Mouse (Mus musculus): ENCODE measurements around the gene Zfp148. TPM values are rescaled to one million over a fixed set of nuclear protein-coding genes. Genes with fewer than 3 reads are reported as not detected.
A peak's percentile ranks its signal among the peaks of the same experiment; 100 is the strongest.
"Not testable (repeated sequence)": the region's sequence is repeated elsewhere in the genome, so short reads cannot be mapped to it uniquely, and the experiment has no call there.

Gene Zfp148
- total RNA-seq, 2 experiments from 2014 or later = 5.8 to 11.5 TPM

DNA sequence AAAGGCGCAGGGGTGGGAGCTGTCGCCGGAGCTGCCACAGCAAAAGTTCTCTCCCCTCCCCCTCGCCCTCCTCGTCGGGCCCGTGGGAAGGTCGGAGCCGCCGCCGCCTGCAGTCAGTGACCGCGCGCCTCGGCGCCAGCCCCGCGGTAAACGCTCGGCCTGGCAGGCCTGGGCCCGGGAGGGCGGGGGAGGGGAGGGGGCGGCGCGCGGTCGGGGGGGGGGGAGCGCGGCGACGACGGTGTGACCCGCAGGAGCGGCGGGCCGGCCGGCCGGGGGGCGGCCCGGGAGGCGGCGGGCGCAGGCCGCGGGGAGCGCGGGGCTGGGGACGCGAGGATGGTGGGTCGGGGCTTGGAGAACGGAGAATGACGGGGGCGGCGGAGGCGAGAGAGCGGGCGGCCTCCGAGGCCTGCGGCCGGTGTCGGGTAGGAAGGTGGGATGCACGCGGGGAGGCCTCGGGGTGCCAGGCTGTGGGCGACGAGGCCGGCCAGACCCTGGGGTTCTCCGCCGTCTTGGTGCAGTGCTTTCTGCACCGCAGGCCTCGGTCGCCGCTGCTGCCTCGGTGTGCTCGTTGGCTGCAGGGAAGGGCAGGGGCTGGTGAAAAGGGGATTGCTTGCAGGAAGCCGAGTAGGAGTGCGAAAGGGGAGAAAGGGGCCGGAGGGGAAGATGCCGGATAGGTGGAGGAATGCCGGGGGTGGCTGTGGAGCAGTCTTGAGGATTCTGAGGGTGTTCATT is 412 bp downstream of the Zfp148 start:
- peak; percentile 59 for ATAC-seq (replicated peaks; ENCODE audit: low FRiP score, poor library complexity, severe bottlenecking)

DNA sequence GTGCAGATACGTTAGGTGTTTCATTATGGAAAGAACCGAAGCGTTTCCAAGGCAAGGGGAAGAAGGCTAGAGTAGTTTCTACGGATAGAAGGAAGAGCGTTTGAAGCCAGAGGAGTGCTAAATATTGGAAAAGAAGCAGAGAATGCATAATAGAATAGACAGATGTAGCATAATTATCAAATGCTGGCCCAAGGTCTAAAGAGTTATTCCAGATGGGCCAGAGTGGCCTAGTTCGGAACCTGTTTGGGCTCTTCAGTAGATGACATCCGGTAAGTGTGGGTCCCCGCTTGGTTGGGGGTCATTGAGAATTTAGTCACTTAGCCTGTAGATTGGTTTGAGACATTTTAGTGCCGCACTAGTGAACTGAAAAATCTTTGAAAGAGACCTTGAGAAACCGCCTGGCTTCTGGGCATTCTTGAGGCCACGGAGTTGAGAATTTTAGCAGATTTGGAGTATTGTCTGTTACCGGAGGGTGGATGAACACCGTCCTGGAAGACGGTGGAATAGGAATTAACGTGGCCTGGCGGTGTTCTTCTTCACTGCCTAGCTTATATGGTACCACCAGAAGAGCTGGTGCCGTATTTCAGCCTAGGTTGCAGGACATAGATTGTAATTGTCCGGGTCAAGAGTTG is 1.1 kb downstream of the Zfp148 start:
- ATAC-seq (replicated peaks; ENCODE audit: low FRiP score, poor library complexity, severe bottlenecking) = no peak

DNA sequence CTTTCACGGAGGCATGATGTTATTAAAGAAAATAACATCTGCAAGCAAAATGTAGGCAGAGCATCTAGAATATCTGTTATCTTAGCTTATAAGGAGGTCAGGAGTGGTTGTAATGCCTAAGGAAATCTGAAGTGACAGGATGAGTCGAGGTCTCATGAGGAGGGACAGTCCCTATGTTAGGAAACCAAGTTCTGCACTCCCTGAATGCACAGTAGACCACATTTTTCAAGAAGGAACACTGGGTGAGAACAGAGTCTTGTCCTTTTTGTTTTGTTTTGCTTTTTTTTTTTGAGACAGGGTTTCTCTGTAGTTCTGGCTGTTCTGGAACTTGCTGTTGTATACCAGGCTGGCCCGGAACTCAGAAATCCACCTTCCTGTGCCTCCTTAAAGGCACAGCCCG is 1.7 kb downstream of the Zfp148 start:
- no peak for ATAC-seq (replicated peaks; ENCODE audit: low FRiP score, poor library complexity, severe bottlenecking)

DNA sequence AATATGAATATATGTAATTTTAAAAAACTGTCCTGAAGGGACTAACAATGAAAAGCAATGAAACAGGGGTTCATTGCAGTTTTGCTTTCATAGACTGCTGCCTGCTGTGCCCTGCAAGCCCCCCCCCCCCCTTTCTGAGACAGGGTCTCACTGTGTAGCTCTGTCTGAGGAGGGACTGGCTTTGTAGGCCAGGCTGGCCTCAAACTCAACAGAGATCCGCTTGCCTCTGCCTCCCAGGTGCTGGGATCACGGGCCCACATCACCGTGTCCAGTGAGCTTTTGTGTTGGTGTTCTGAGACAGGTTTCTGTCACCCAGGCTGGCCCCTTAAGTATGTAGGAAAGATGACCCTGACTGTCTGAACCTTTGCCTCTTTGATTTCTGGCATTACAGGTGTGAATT is 2.9 kb downstream of the Zfp148 start:
- no peak for ATAC-seq (replicated peaks; ENCODE audit: low FRiP score, poor library complexity, severe bottlenecking)

DNA sequence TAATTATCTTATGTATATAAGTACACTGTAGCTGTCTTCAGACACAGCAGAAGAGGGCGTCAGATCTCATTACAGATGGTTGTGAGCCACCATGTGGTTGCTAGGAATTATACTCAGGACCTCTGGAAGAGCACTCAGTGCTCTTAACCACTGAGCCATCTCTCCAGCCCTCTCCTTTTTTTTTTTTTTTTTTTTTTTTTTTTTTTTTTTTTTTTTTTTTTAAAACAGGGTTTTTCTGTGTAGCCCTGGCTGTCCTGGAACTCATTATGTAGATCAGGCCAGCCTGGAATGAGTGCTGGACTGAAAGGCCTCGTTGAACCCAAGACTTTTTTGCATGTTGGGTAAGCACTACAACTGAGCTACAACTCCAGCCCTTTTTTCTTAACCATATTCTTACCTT is 3.4 kb downstream of the Zfp148 start:
- ATAC-seq (replicated peaks; ENCODE audit: low FRiP score, poor library complexity, severe bottlenecking) = not testable (repeated sequence)

DNA sequence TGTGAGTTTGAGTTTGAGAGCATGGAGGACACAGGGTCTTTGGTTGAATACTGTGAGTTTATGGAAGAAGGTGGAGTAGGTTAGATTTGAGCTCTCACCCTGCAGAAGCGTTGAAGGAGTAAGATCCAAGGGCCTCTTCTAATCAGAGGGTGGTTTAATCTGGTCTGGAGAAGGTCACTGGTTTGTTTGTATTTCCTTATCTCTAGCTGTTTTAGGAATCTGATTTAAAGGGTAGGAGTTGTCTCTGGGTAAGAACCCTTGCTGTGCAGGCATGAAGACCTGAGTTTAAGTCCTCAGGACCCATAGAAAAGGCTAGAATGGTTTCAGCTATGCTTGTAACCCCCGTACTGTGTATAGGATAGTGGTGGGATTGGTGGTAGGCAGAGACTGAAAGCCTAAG is 6.4 kb downstream of the Zfp148 start:
- ATAC-seq (replicated peaks; ENCODE audit: low FRiP score, poor library complexity, severe bottlenecking) = no peak

DNA sequence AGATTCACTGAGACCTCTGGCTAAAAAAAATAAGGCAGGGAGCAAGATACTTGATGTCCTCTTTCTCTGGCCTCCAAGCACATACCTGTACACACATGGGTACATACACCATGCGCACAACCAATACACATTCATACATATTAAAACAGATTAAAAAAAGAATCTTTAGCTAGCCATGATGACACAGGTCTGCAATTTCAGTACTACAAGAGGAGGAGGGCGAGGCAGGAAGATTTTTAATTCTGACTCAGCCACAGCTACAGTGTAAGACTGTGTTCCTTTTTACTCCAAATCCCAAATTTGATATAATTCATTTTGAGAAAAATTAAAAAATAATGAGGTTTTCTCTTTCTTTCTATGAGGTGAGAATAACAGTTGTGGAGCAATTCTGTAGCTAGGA is 6.8 kb downstream of the Zfp148 start:
- no peak for ATAC-seq (replicated peaks; ENCODE audit: low FRiP score, poor library complexity, severe bottlenecking)

DNA sequence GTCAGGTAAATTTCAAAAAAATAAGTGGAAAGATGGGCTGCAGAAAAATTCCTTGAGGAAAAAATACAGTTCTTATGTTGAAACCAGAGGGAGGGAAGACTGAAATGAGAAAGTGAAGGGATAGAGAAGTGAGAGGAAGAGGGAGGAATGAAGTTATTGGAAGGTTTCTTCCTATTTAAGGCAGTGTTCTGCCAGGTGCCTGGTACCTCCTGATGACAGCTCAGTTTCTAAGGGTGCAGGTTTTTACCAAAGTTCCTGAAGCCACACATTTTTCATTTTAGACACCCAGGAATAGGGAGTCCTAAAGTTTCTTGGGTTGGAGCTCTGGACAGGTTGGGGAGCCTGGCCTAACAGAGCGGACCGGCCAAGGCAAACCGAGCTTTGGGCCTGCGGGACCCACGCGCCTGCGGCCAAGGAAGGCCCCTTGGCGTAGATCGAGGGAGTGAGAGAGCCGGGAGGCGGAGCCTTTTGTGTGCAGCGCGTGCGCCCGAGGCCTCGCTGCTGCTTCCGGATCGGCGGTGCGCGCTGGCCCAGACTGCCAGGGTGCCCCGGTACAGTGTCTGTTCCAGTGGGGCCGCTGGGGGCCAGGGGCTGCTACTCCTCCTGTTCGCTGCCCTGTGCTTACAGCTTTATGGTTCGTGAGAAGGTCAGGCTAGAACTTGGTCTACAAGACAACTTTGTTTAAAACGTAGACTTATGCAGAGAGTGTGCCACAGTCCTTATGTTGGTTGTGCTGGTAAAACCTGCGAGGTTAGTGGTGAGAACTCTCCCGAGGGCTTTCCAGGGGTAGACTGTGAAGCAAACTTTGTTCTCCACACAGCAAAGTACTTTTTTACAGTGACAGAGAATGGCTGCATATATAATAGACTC is 19.5 kb downstream of the Zfp148 start:
- peak; percentile 93 for ATAC-seq (replicated peaks; ENCODE audit: low FRiP score, poor library complexity, severe bottlenecking)

DNA sequence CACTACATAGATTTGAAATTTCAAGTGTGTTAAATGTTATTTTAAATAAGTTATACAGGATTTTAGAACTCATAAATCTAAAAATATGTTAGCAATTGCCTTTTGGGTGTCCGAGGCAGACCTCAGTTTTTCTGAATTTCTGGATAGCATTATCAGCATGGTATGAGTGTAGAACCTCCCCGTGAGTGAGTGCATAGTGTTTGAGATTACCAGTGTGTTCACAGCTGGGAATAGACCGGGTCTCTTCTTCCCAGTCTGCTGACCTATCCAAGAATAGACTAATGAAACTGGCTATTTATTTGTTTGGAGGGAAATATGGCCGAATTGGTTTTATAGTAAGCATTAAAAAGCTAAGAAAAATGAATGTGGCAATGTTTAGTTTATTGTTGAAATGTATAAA is 20.3 kb downstream of the Zfp148 start:
- ATAC-seq (replicated peaks; ENCODE audit: low FRiP score, poor library complexity, severe bottlenecking) = no peak

DNA sequence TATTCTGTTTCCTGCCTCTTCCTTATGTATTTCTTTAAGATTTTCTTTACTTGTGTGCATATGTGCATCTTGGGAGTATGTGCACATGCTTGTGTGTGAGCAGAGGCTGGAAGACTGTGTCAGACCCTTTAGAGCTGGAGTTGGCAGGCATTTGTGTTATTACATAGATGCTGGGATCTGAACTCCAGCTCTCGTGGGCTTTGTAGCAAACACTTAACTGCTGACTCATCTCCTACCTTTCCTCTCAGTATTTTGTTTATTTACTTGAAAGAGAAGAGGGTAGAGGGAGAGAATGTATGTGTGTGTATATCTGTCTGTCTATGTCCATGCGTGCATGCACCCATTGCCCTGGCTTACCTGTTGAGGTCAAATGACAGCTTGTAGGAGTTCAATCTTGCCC is 22.6 kb downstream of the Zfp148 start:
- 0 out of 2 replicates have a peak, but pooled peaks have one; percentile 19 for ATAC-seq (replicated peaks; ENCODE audit: low FRiP score, poor library complexity, severe bottlenecking)

DNA sequence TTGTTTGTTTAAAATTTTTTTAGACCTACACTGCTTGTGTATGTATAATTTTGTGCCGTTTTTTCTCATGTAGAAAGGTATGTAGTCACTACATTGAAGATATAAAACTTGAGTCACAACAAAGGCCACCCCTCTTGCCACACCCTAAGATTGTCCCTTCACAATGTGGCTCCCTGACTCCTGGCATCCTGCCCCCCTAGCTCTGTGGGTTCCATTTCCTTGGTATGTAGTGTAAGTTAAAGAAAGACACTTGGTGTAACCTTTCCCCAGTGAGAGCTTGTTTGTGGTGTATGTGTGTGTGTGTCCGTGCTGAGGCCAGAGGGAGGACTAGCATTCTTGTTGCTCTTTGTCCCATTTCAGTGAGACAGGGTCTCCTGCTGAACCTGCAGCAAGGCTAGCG is 23.4 kb downstream of the Zfp148 start:
- ATAC-seq (replicated peaks; ENCODE audit: low FRiP score, poor library complexity, severe bottlenecking) = no peak

DNA sequence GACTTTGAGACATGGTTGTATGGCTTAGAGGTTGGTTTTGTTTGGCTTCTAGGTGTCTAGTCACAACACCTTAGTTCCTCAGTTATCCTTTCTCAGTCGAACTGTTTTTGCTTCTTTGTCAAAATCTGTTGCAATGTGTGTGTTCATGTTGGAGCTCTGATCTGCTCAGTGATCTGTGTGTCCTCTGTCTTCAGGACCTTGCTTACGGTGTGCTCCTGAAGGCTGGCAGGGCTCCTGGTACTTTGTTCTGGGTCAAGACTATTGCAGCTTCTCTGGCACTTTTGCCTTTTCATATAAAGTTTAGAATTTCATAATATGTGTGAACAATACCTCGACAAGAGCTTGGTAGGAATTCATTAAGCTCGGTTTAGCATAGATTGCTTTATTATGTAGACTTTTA is 24.9 kb downstream of the Zfp148 start:
- no peak for ATAC-seq (replicated peaks; ENCODE audit: low FRiP score, poor library complexity, severe bottlenecking)

DNA sequence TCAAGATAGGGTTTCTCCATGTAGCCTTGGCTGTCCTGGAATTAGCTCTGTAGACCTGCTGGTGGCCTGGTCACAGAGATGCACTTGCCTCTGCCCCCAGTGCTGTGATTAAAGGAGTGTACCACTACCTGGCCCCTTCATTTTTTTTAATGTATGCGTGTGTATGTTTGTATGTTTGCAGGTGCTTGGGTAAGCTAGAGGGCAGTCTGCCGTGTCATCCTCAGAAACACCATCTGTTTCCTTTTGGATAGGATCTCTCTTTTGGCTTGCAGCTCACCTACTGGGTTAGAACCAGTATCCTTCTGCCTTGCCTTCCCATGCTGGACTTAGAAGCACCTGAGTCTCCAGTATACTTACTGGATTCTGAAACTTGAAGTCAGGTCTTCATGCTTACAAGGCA is 29.5 kb downstream of the Zfp148 start:
- no peak for ATAC-seq (replicated peaks; ENCODE audit: low FRiP score, poor library complexity, severe bottlenecking)

DNA sequence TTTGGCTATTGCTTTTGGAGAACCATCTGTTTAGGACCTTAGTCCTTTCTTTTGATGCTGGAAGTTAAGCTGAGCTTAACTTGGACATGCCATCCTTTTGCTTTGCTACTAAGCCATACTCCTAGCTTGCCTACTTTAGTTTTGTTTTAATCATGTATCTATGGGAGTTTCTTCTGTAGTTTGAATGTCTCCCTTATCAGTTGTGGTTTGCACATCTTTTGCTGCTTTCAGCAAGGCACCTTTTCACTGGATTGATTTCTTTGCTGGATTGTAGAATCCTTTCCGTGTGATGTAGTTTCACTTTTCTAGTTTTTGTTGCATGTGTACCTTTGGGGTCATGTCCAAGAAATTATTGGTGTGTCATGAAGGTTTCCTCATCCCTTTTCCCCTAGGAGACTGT is 30.0 kb downstream of the Zfp148 start:
- no peak for ATAC-seq (replicated peaks; ENCODE audit: low FRiP score, poor library complexity, severe bottlenecking)

DNA sequence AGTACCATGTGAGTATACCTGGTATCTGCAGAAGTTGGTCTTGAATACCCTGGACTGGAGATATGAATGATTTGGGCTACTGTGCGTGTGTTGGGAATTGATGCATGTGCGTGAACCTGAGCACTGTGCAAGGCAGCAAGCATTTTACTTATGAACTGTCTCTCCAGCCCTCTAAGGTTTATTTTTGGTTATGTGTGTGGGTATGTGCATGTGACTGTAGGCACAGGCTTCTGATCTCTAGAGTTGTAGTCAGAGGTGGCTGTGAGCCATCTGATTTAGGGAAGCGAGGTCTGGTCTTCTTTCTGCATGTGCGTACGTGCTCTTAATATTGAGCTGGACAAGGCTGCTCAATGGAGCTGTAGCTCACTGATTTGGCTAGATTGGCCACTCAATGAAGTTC is 33.6 kb downstream of the Zfp148 start:
- no peak for ATAC-seq (replicated peaks; ENCODE audit: low FRiP score, poor library complexity, severe bottlenecking)

DNA sequence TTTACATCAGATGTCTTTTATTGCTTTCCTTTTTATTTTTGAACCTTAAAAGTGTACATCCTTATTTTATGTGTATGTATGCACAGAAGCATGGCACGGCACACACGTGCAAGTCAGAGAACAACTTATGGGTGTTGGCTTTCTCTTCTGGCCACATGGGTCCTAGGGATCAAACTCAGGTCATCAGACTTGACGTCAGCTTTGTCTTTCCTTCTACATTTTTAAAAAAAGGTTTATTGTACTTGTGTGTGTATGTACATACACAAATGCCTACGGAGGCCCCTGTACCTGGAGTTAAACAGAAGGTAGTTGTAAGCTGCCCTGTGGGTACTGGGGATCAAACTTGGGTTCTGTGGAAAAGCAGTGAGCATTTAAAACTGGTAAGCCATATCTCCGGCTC is 35.0 kb downstream of the Zfp148 start:
- ATAC-seq (replicated peaks; ENCODE audit: low FRiP score, poor library complexity, severe bottlenecking) = no peak

DNA sequence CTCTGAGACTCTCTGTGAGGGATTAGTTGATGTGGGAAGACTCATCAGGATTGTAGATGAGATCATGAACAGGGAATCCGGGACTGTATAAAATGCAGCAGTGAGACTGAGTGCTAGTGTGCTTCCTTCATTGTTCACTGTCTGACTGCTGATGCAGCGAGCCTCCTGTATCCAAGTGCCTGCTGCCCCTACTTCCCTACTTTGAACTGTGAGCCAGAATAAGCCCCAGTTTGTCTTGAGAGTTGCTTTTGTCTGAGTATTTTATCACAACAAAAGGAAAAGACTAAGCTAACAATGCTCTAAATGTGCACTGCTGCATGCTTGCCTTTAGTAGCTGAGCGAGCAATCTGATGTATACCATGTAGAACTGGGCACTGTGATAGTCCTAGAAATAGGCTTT is 47.7 kb downstream of the Zfp148 start:
- ATAC-seq (replicated peaks; ENCODE audit: low FRiP score, poor library complexity, severe bottlenecking) = no peak

DNA sequence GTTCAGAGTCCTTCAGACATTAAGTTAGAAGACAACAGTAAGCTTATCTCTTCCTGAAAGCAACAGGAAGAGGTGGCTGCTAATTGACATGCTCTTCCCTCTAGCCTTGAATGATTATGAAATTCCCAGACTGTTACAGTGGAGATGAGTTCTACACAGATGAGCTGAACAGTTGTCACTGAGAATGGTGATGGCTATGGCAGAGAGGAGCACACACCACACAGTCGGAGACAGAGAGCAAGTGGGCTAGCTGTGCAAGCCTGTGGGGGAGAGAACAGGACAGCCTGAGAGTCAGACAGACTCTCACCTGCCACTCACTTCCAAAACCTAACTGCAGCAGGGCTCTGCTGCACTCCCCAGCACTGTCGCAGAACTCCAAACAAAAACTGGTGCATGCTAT is 51.0 kb downstream of the Zfp148 start:
- no peak for ATAC-seq (replicated peaks; ENCODE audit: low FRiP score, poor library complexity, severe bottlenecking)

DNA sequence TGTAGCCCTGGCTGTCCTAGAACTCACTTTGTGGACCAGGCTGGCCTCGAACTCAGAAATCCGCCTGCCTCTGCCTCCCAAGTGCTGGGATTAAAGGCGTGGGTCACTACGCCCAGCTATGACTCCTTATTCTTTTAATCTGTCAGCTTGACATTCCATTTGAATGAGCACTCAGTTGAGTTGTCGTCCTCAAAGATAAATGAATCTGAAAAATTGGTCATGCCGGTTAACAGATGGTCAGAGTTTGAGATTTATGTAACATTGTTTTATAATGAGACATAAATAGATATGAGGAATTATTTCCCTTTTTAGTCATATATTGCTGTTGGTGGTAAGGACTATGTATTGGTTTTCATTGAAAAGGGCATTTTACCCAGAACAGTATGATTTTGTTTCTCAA is 60.4 kb downstream of the Zfp148 start:
- ATAC-seq (replicated peaks; ENCODE audit: low FRiP score, poor library complexity, severe bottlenecking) = no peak

DNA sequence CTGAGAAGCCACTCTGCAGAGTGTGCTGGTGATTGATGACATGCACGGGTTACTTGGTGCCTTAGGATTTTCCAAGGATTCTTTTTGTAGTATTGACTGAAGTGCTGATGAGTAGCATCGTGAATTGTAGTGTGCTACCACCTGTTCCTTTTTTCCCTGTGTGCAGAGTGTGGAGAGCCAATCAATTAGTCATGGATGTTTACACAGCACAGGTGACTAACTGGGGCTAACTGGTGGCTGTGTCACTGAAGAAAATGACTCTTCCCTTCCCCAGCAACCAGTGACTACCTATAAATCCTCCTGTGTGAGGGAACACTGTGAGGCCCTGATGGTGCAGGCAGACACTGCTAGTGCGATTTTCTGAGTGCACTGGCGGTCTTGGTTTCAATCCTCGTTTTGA is 66.2 kb downstream of the Zfp148 start:
- no peak for ATAC-seq (replicated peaks; ENCODE audit: low FRiP score, poor library complexity, severe bottlenecking)

DNA sequence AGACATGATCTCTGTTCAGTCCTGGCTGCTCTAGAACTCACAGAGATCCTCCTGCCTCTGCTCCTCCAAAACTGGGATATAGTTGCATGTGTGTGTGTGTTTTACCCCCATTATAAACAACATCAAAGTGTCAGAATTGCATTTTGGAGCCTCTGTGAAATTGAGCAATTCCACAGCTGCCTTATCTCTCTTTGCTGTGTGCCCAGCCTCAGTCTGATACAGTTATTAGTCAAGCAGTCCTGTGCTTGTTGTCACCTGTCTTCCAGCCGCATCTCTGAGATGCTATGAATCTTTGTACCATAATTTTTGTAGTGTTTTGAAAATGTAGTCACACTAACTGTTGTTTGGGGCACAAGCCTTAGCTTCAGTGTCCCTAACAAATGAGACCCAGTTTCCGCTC is 73.2 kb downstream of the Zfp148 start:
- no peak for ATAC-seq (replicated peaks; ENCODE audit: low FRiP score, poor library complexity, severe bottlenecking)
